Mouse (Mus musculus) brown adipose tissue, adult 24 weeks (tissue): ENCODE results near the gene Mmp25. TPM values are rescaled to one million over a fixed set of nuclear protein-coding genes. Genes with fewer than 3 reads are reported as not detected.

ENCODE experiments used
- H3K27ac ChIP-seq: fragments of 200-500 bp; replicated peaks from 2 replicates; pipeline ENCODE4 v1.5.1; 2012; ENCODE audit warnings: low read depth, mild to moderate bottlenecking, low read length
- H3K4me1 ChIP-seq: fragments of 200-500 bp; 2 replicates; pipeline ENCODE4 v1.6.1; 2012; ENCODE audit warnings: low read length, mixed read lengths; ENCODE audit not compliant: control insufficient read depth, insufficient read depth, insufficient read length
- H3K4me3 ChIP-seq: fragments of 200-500 bp; 2 replicates; pipeline ENCODE4 v1.5.1; 2012; ENCODE audit warnings: low read depth, mild to moderate bottlenecking, low read length, moderate library complexity; ENCODE audit not compliant: insufficient read depth
- polyA plus RNA-seq: library from polyadenylated mRNA; stranded (reverse); fragments of >200 nt; gene quantifications from 2 replicates; pipeline ENCODE4 v1.2.4, GENCODE M21; 2012; ENCODE audit not compliant: missing spikeins, insufficient read depth, insufficient read length

Mmp25 gene
- polyA plus RNA-seq, 1 experiment = not detected

DNA sequence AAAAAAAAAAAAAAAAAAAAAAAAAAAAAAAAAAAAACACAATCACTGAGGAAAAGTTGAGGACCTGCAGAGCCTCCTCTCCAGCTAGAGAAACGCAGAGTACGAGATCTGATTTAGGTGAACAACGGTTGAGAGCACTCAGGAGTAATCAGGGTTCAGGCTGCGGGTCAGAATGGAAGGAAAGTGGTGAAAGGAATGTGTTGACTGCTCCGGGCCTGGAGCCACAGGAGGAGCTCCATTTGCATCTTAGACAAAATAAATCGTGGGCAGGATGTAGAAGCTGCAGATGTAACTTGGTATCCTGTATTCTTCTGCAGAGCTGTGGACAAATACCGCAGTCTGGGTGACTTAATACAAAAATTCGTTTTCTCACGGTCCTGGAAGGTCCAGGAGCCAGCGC, 817 bp upstream of the Mmp25 start:
- Histone ChIP-seq H3K4me1 (no peaks in the 10 kb centered on the region), H3K27ac (no peak overlapping the region), H3K4me3 (no peak overlapping the region)

DNA sequence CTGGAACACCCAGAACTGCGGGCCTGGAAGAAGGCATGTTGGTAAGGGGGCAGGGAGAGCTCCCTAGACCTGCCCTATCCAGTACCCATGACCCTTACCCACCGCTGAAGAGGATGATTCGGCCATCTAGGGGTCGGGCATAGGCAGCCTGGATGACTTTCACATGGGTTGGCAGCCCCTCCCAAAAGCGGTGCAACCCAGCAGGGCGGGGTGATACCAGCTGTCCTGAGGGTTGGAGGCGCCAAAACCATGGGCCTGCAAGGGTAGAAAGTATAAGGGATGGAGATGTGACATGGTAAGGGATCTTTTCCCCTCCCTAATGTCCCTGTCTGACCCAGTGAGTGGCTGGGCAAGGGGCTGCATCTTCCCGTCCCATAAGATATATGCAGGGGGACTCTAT, 13.8 kb downstream of the Mmp25 start:
- no peak overlapping the region for H3K4me3 ChIP-seq
- H3K4me1 ChIP-seq = no peaks in the 10 kb centered on the region
- no peak overlapping the region for H3K27ac ChIP-seq

DNA sequence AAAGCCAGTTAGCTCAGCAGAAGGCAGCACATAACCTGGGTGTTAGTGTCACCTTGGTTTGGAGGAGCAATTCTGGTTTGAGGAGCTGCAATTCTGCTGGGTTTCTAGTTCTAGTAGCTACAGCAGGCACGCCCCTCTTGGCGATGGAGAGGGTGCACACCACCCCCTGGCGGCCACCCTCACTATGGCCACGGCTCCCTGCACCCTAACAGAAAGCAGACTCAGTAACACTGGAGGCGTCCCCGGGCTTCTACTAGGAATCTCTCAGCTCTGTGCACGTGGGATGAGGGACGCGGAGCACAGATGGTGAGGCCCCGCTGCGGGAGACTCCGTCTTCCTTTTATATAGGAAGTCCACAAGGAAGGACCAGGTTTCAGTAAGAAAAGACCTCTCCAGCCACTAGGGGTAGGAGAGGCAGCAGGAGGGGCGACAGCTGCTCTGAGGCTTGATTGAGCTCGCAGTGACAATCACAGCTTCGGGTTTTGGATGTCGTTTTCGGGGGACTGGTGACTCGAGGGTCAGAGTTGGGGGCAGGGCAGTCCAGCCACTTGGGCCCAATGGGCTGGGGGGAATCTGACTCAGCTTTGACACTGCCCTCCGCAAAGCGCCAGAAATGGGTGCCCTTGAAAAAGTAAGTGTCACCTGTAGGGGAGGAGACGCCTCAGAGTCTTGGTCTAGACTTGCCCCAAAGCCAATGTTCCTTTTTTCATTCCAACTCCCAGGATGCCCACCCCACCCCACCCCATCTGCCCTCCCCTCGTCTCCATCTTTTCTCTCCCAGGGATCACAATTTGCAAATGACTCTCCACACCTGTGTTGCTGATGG, 14.7 kb downstream of the Mmp25 start:
- no peak overlapping the region for H3K4me3 ChIP-seq
- H3K27ac ChIP-seq = no peak overlapping the region

DNA sequence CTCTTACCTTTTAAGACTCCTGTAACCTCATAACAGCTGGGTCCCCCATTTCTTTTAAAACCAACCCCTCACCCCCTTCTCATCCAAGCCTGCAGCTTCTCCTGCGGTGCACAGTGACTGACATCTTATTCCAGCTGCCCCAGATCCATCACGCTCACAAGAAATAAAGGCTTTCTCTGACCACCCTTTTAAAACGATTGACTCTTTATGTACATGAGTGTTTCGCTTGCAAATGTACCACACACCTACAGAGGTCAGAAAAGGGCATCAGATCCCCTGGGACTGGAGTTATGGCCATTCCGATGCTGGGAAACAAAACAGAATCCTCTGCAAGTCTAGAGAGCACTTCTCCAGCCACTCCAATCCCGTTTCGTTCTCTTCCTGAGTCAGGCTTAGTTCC, 17.3 kb downstream of the Mmp25 start:
- H3K4me3 ChIP-seq = no peak overlapping the region
- no peaks in the 10 kb centered on the region for H3K4me1 ChIP-seq

More for the DNA sequence above, 14.7 kb downstream of the Mmp25 start:
- H3K4me1 ChIP-seq = no peaks in the 10 kb centered on the region

DNA sequence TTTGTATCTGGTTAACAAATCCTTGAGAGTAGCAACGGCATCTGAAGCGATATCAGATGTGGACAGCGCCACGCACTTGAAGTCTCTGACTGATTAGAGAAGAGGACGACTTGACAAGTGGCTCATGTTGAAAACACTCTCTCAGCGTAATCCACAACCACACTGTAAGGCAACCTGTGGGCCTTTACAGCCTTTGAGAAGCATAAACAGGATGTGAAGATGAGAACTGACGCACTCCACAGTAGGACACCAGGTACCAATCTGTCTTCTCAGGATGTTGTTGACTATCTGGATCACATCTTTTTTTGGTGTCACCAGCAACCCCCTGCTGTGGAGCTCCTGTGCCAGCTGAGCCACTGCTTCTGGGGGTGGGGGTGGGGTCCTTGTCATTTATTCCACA, 24.7 kb downstream of the Mmp25 start:
- no peaks in the 10 kb centered on the region for H3K4me1 ChIP-seq
- no peak overlapping the region for H3K27ac ChIP-seq
- no peak overlapping the region for H3K4me3 ChIP-seq

More for the DNA sequence above, 17.3 kb downstream of the Mmp25 start:
- H3K27ac ChIP-seq = no peak overlapping the region

DNA sequence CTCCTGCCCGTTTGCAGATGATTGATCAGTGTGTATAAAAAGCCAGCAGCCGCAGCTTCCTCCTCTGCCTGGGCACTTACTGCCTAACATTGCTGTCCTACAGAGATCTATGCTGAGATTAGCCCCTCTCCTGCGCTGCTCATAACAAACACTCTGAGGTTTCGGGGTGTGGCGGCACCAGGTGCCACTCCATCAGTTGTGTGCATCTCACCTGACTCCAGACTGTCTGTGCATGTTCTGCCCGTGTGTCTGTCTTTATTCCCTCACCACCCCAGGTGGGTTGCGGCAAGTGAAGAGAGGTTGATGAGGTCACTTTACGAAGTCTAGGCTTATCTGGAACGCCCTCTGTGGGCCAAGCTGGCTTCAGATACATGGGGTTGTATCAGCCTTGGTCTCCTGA, 28.0 kb downstream of the Mmp25 start:
- Histone ChIP-seq H3K4me3 (no peak overlapping the region), H3K4me1 (no peaks in the 10 kb centered on the region), H3K27ac (no peak overlapping the region)

DNA sequence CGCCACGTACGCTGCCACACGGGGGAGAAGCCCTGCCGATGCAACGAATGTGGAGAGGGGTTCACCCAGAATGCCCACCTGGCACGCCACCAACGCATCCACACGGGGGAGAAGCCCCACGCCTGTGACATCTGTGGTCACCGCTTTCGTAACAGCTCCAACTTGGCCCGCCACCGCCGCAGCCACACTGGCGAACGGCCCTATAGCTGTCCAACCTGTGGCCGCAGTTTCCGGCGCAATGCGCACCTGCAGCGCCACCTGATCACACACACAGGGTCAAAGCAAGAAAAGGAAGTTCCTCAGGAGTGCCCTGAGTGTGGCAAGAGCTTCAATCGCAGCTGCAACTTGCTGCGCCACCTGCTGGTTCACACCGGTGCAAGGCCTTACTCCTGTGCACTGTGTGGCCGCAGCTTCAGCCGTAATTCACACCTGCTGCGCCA, 34.7 kb downstream of the Mmp25 start:
- Histone ChIP-seq H3K4me3 (no peak overlapping the region), H3K27ac (no peak overlapping the region), H3K4me1 (no peaks in the 10 kb centered on the region)

DNA sequence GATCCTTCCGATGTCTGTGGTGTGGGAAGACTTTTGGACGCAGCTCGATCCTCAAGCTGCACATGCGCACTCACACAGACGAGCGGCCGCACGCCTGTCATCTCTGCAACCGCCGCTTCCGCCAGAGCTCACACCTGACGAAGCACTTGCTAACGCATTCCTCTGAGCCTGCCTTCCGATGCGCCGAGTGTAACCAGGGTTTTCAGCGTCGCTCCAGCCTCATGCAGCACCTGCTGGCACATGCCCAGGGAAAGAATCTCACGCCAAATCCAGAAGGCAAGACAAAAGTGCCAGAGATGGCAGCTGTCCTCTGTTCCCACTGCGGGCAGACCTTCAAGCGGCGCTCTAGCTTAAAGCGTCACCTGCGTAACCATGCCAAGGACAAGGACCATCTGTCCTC, 35.5 kb downstream of the Mmp25 start:
- Histone ChIP-seq H3K4me3 (no peak overlapping the region), H3K4me1 (no peaks in the 10 kb centered on the region), H3K27ac (no peak overlapping the region)

DNA sequence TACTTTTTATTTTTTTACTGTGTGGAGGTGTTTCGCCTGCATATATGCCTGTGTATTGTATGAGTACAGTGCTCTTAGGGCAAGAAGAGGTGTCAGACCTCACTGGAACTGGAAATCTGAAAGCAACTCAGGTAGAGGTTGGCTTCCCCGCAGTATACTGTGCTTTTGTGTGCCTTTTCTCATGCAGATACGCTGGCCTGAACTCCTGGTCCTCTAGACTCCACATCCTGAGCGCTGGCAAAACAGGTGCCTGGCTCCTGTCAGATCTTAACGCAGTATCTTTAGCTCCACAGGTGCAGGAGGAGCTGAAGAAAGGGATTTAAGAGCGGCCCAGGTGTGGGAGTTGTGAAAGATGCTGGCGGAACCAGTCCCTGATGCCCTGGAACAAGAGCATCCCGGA, 39.9 kb downstream of the Mmp25 start:
- Histone ChIP-seq H3K4me3 (no peak overlapping the region), H3K27ac (no peak overlapping the region), H3K4me1 (no peaks in the 10 kb centered on the region)

DNA sequence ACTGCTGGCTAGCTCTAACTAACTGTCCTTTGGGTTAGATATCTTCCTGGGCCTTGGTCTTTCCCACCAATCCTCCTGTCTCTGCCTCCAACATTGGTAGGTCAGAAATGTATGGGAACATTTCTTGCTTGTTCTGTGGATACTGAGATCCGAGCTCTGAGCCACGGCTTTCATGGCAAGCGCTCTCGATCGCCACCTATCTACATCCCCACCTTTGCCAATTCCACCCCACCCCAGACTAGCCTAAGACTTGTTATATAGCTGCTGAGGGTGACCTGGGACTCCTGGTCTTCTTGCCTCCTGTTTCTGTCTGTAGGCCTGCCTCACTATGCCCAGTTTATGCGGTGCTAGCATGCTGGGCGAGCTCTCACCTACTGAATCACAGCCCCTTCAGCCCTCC, 40.7 kb downstream of the Mmp25 start:
- 0 out of 2 replicates have a peak, but pooled peaks cover 3% of the 10 kb centered on the region for H3K4me1 ChIP-seq
- H3K4me3 ChIP-seq = no peak overlapping the region
- no peak overlapping the region for H3K27ac ChIP-seq

DNA sequence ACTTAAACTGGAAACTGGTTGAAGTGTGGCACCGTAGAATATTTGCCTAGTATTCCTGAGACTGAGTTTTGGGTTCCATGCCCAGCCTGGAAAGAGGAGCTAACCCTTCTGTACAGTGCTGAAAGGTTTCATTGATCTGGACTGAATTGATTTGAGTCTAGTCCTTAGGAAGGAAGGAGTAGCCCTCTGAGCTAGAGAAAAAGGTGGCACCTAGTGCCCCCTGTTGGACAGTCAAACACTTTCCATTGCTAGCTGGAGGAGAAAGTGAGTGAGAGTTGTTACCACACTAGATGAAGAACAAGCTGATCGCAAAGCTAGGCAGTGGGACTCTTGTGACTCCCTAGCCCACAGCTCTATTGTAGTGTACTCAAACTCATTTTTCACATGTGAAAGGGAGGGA, 41.5 kb downstream of the Mmp25 start:
- H3K4me3 ChIP-seq = no peak overlapping the region
- H3K27ac ChIP-seq = no peak overlapping the region
- 0 out of 2 replicates have a peak, but pooled peaks cover 3% of the 10 kb centered on the region for H3K4me1 ChIP-seq

DNA sequence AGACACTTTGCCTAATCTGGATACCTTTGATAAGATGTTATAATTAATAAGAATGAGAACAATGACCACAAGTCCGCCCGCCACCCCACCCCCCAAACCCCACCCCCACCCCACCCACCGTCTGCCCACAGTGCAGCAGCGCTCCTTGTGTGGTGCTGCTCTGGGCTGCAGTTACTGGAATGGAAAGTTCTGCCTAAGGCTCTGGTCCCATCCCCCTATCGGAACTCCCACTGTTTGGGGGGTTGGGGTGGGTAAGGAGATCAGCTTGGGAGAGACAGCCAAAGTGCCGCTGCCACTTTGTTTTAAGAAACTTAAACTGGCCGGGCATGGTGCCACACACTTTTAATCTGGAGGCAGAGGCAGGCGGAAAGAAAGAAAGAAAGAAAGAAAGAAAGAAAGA, 42.0 kb downstream of the Mmp25 start:
- Histone ChIP-seq H3K27ac (no peak overlapping the region), H3K4me3 (no peak overlapping the region), H3K4me1 (0 out of 2 replicates have a peak, but pooled peaks cover 3% of the 10 kb centered on the region)

DNA sequence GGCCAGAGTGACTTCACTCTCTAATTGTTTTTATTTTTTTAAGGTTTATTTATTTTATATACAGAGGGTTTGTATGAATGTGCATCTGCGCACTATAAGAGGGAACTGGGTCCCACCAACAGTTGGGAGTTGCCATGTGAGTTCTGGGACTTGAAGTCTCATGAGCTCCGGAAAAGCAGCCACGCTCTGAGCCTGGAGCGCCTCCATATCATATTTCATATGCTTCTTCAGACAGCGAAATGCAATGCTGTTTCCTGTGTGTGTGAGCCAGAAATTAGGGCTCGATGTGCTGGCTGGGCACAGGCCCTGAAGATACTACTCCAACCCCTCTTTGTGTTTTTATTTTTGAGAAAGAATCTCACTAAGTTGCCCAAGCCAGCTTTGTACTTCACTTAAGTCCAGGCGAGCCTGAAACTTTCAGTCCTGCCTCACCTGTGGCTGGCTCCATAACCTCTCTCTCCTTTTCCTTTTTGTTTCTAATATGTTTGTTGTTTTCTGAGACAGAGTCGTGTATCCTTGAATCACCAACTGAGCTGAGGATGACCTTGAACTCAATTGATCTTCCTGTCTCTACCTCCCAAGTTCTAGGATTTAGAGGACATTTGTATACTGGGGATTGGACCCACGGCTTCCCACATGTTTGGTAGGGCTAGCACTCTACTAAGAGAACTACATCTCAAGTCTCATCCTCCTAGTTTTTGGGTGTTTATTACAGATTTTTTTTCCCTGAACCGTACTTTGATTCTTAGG, 43.1 kb downstream of the Mmp25 start:
- H3K4me1 ChIP-seq = 0 out of 2 replicates have a peak, but pooled peaks cover 3% of the 10 kb centered on the region
- no peak overlapping the region for H3K4me3 ChIP-seq
- no peak overlapping the region for H3K27ac ChIP-seq

DNA sequence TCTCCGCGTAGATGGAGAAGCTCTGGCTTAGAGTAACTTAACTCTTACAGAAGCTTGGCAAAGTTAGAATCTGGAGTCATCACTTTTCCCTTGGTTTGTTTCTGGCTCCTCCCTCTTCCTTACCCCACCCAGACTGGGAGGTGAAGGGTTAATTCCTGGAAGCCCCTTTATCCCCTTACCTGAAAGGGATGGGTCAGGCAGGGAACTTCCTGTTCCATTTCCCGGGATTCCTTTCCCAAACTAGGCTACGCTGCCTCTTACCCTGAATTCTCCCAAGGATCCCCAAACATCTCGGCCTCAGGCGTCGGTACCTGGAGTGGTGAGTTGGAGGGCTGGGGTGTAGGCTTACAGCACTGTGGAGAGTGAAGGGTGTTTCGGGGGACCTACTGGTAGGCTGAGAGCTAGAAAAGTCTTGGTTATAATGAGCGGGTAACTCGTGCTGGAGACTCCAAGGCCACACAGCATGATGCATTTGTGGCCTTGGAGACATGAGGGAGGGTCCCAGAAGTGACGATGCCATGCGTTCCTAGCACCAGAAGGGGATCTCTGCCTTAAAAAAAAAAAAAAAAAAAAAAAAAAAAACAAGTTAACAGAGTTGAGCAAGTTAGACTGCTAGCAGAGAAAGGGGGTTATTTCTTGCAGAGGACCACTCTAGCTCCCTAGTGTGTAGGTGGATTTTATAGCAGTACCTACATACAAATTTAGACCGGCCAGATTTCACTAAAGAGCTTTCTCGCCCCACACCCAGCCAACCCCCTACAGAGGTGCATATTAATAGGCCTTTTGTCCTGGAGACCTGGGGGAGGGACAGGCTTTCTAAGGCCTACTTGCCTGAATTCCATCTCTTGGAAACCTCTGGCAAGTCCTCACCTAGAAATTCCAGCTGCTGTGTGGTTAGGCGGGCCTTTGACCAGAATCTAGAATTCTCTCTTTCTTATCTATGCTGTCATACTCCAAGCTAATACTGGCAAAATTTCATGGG, 44.1 kb downstream of the Mmp25 start, which contains the start of gene Zscan10:
Gene Zscan10, plus strand, starts transcription at position 216 of the 982 bp plus-strand sequence.
- H3K4me1 ChIP-seq = 0 out of 2 replicates have a peak, but pooled peaks cover 3% of the 10 kb centered on the region
- 0 out of 2 replicates have a peak within 1 kb of the TSS, but pooled peaks have one; percentile 5 for H3K27ac ChIP-seq
- H3K4me3 ChIP-seq = 0 out of 2 replicates have a peak within 1 kb of the TSS, but pooled peaks have one; percentile 67
